Mouse (Mus musculus): Measurements from ENCODE around the gene Slc36a3.
A peak's percentile ranks its signal among the peaks of the same experiment; 100 is the strongest.
"Not testable (repeated sequence)": the region's sequence is repeated elsewhere in the genome, so short reads cannot be mapped to it uniquely, and the experiment has no call there.

The Slc36a3 gene

GRCm38 (mm10) chr11:55106636-55107035 lies 44.9 kb downstream of the Slc36a3 start:
- DNase-seq (ENCODE audit: inconsistent ontology term) = no peak

GRCm38 (mm10) chr11:55105389-55105788 lies 46.1 kb downstream of the Slc36a3 start:
- no peak for DNase-seq (ENCODE audit: inconsistent ontology term)

GRCm38 (mm10) chr11:55103229-55103628 lies 48.3 kb downstream of the Slc36a3 start:
- DNase-seq (ENCODE audit: inconsistent ontology term) = no peak

- DNase-seq (ENCODE audit: inconsistent ontology term) = no peak
These were observed 49.5 kb downstream of the Slc36a3 start for GRCm38 (mm10) chr11:55102015-55102414.

- DNase-seq (ENCODE audit: inconsistent ontology term) = no peak
These were observed 51.6 kb downstream of the Slc36a3 start for GRCm38 (mm10) chr11:55099868-55100267.

GRCm38 (mm10) chr11:55099019-55099771 lies 52.3 kb downstream of the Slc36a3 start:
- no peak for DNase-seq (ENCODE audit: inconsistent ontology term)

- no peak for DNase-seq (ENCODE audit: inconsistent ontology term)
These were observed 53.2 kb downstream of the Slc36a3 start for GRCm38 (mm10) chr11:55098189-55098915.

- peak; percentile 99 for DNase-seq (ENCODE audit: inconsistent ontology term)
These were observed 53.9 kb downstream of the Slc36a3 start, which contains the start of gene Gm2a for GRCm38 (mm10) chr11:55097463-55098188. Gene Gm2a (plus strand): TSS chr11:55098115.

GRCm38 (mm10) chr11:55096731-55097462 lies 54.6 kb downstream of the Slc36a3 start:
- peak; percentile 26 for DNase-seq (ENCODE audit: inconsistent ontology term)

GRCm38 (mm10) chr11:55096296-55096695 lies 55.2 kb downstream of the Slc36a3 start:
- not testable (repeated sequence) for DNase-seq (ENCODE audit: inconsistent ontology term)

GRCm38 (mm10) chr11:55093096-55093495 lies 58.4 kb downstream of the Slc36a3 start:
- no peak for DNase-seq (ENCODE audit: inconsistent ontology term)

- DNase-seq (ENCODE audit: inconsistent ontology term) = no peak
These were observed 61.6 kb downstream of the Slc36a3 start for GRCm38 (mm10) chr11:55089892-55090291.

- DNase-seq (ENCODE audit: inconsistent ontology term) = peak; percentile 63
These were observed 64.5 kb downstream of the Slc36a3 start for GRCm38 (mm10) chr11:55087006-55087405.

GRCm38 (mm10) chr11:55085396-55085795 lies 66.1 kb downstream of the Slc36a3 start:
- DNase-seq (ENCODE audit: inconsistent ontology term) = no peak

- no peak for DNase-seq (ENCODE audit: inconsistent ontology term)
These were observed 66.9 kb downstream of the Slc36a3 start for GRCm38 (mm10) chr11:55084629-55085028.

- no peak for DNase-seq (ENCODE audit: inconsistent ontology term)
These were observed 70.3 kb downstream of the Slc36a3 start for GRCm38 (mm10) chr11:55081206-55081605.

- DNase-seq (ENCODE audit: inconsistent ontology term) = no peak
These were observed 72.3 kb downstream of the Slc36a3 start for GRCm38 (mm10) chr11:55079180-55079579.

GRCm38 (mm10) chr11:55078502-55078901 lies 73.0 kb downstream of the Slc36a3 start:
- DNase-seq (ENCODE audit: inconsistent ontology term) = no peak

- DNase-seq (ENCODE audit: inconsistent ontology term) = peak; percentile 84
These were observed 73.9 kb downstream of the Slc36a3 start, which contains the start of gene Ccdc69 for GRCm38 (mm10) chr11:55077331-55078231. Gene Ccdc69 (minus strand): TSS chr11:55078131.

GRCm38 (mm10) chr11:55076234-55076633 lies 75.3 kb downstream of the Slc36a3 start:
- no peak for DNase-seq (ENCODE audit: inconsistent ontology term)
